Mouse (Mus musculus) urinary bladder, adult 2 months (tissue): ENCODE data around the gene Rad54l2. TPM values are rescaled to one million over a fixed set of nuclear protein-coding genes. Genes with fewer than 3 reads are reported as not detected.

Experiments used
- polyA plus RNA-seq: library from polyadenylated mRNA; depleted of rRNA; stranded (reverse); fragments of >200 nt; gene quantifications from 2 replicates; pipeline ENCODE4 v1.2.3, GENCODE M21; 2012; rRNA removed

The Rad54l2 gene
- polyA plus RNA-seq, 1 experiment = 4.3 TPM

Other genes starting within 250 kb of the Rad54l2 start
- not detected in 2 replicates for gene Iqcf3, start 227.6 kb downstream of the Rad54l2 start, polyA plus RNA-seq
- not detected in 2 replicates for gene Iqcf4, start 218.2 kb downstream of the Rad54l2 start, polyA plus RNA-seq
- gene Iqcf6, start 162.6 kb downstream of the Rad54l2 start, polyA plus RNA-seq = not detected in 2 replicates
- not detected in 2 replicates for gene Grm2, start 133.1 kb downstream of the Rad54l2 start, polyA plus RNA-seq
- 70.3 and 76.2 TPM in 2 replicates for gene Tex264, start 103.3 kb downstream of the Rad54l2 start, polyA plus RNA-seq
- gene Dcaf1, start 32.7 kb upstream of the Rad54l2 start, polyA plus RNA-seq = 19.8 and 23.5 TPM in 2 replicates
- gene Rbm15b, start 98.2 kb upstream of the Rad54l2 start, polyA plus RNA-seq = 8.9 and 11.6 TPM in 2 replicates
- gene Manf, start 102.8 kb upstream of the Rad54l2 start, polyA plus RNA-seq = 80.0 and 94.3 TPM in 2 replicates